Comparison of ENCODE assay signal across 8 mouse cellular contexts in genomic region chr8:124520249-124521080, GRCm38 (mm10). TPM values are rescaled to one million over a fixed set of nuclear protein-coding genes. Genes with fewer than 3 reads are reported as not detected.
DNase-seq lines count a peak whose midpoint lies in the region; ATAC-seq lines count a peak whose summit lies in the region.

TSS of gene Cog2 (plus strand) at chr8:124520767.

- H3K4me3 ChIP-seq in heart, embryonic 14.5 days (ENCODE audit: control insufficient read depth in 1 of 2, insufficient read depth in 1 of 2, low read depth in 1 of 2, low read length in 2 of 2), result peak within 1 kb of the TSS; percentile 94 to 97
- peak within 1 kb of the TSS; percentile 83 for H3K4me3 ChIP-seq in liver, embryonic 13.5 days (replicated peaks)
- H3K4me3 ChIP-seq in stomach, embryonic 16.5 days (replicated peaks; ENCODE audit: low read length), result peak within 1 kb of the TSS; percentile 92

- 10% methylated on average over 50 of the region's 50 CpGs for WGBS in heart, embryonic 14.5 days
- 9% methylated on average over 50 of the region's 50 CpGs for WGBS in liver, embryonic 13.5 days (ENCODE audit: insufficient replicate concordance)
- WGBS in stomach, embryonic 16.5 days, result 10% methylated on average over 50 of the region's 50 CpGs

- peak within 1 kb of the TSS; percentile 91 for H3K9ac ChIP-seq in heart, embryonic 14.5 days (ENCODE audit: low read length)
- peak within 1 kb of the TSS; percentile 79 for H3K9ac ChIP-seq in liver, embryonic 13.5 days
- peak within 1 kb of the TSS; percentile 91 for H3K9ac ChIP-seq in stomach, embryonic 16.5 days (ENCODE audit: low read length)

- H3K27ac ChIP-seq in heart, embryonic 14.5 days (replicated peaks in 1 of 2; ENCODE audit: control insufficient read depth in 1 of 2, insufficient read depth in 1 of 2, low read depth in 2 of 2, low read length in 2 of 2), result peak within 1 kb of the TSS in 1 of 2 experiments; percentile 28; a peak in 1 of 4 replicates
- no peak within 1 kb of the TSS for H3K27ac ChIP-seq in liver, embryonic 13.5 days
- H3K27ac ChIP-seq in stomach, embryonic 16.5 days (ENCODE audit: low read length), result no peak within 1 kb of the TSS

- no peaks in the 10 kb centered on the region for H3K9me3 ChIP-seq in heart, embryonic 14.5 days (ENCODE audit: control insufficient read depth, low read length)
- H3K9me3 ChIP-seq in liver, embryonic 13.5 days (replicated peaks), result no peaks in the 10 kb centered on the region
- no peaks in the 10 kb centered on the region for H3K9me3 ChIP-seq in stomach, embryonic 16.5 days (replicated peaks; ENCODE audit: control insufficient read depth, low read length)

- peaks cover 9% of the 10 kb centered on the region; the same call in 1 of the 2 replicates for H3K36me3 ChIP-seq in heart, embryonic 14.5 days (ENCODE audit: control insufficient read depth, insufficient read depth, low read length)
- H3K36me3 ChIP-seq in liver, embryonic 13.5 days, result peaks cover 9% of the 10 kb centered on the region; the same call in 1 of the 2 replicates
- H3K36me3 ChIP-seq in stomach, embryonic 16.5 days (ENCODE audit: control insufficient read depth, insufficient read depth, low read length), result no peaks in the 10 kb centered on the region

- peak; percentile 100 for ATAC-seq in CD4-positive, CD25-positive, alpha-beta regulatory T cell, adult 4 months
- ATAC-seq in heart, embryonic 14.5 days (ENCODE audit: insufficient number of reproducible peaks, insufficient read depth, low FRiP score, low read depth), result peak; percentile 94
- peak; percentile 97 for ATAC-seq in liver, embryonic 13.5 days (ENCODE audit: low read depth)
- peak; percentile 98 for ATAC-seq in stomach, embryonic 16.5 days (ENCODE audit: insufficient read depth, low FRiP score)

- peaks cover 4 to 13% of the 10 kb centered on the region in 2 experiments; a peak in 3 of 4 replicates for H3K4me1 ChIP-seq in heart, embryonic 14.5 days (ENCODE audit: control insufficient read depth in 2 of 2, insufficient read depth in 2 of 2, low read length in 2 of 2)
- H3K4me1 ChIP-seq in liver, embryonic 13.5 days (replicated peaks), result peaks cover 25% of the 10 kb centered on the region
- peaks cover 10% of the 10 kb centered on the region for H3K4me1 ChIP-seq in stomach, embryonic 16.5 days (ENCODE audit: control insufficient read depth, insufficient read depth, low read length)

- peaks cover 3% of the 10 kb centered on the region; the same call in 1 of the 2 replicates for H3K27me3 ChIP-seq in heart, embryonic 14.5 days (ENCODE audit: control insufficient read depth, insufficient read depth, low read length)
- 0 out of 2 replicates have a peak, but pooled peaks cover 6% of the 10 kb centered on the region for H3K27me3 ChIP-seq in liver, embryonic 13.5 days
- H3K27me3 ChIP-seq in stomach, embryonic 16.5 days (ENCODE audit: control insufficient read depth, insufficient read depth, low read length), result no peaks in the 10 kb centered on the region

- peak within 1 kb of the TSS; percentile 83 for H3K4me2 ChIP-seq in heart, embryonic 14.5 days (ENCODE audit: low read length)
- H3K4me2 ChIP-seq in liver, embryonic 13.5 days, result peak within 1 kb of the TSS; percentile 76
- H3K4me2 ChIP-seq in stomach, embryonic 16.5 days (ENCODE audit: low read depth, low read length), result peak within 1 kb of the TSS; percentile 82

- DNase-seq in c-Kit-negative CD71-positive TER-119-positive erythroid progenitor cells, embryonic 14.5 days (ENCODE audit: low read depth, low spot score), result peak; percentile 78
- DNase-seq in fibroblast of lung, adult 2 months (ENCODE audit: low read depth), result peak; percentile 85
- peak; percentile 94 for DNase-seq in kidney, postnatal 14 days
- DNase-seq in liver, embryonic 13.5 days, result peak; percentile 84
- DNase-seq in neural tube, embryonic 10.5 days (ENCODE audit: extremely low spot score, low spot score), result peak; percentile 91

RNA-seq across cellular contexts. Expression of gene Cog2, which starts in this region (rescaled TPM):
- 10 to 100 TPM; 49.6 to 62.7 TPM for polyA plus RNA-seq in CD4-positive, CD25-positive, alpha-beta regulatory T cell, adult 4 months (2017; shearing (Covaris generic))
- polyA plus RNA-seq in heart, embryonic 14.5 days (2014; fragmentation: Nextera tagmentation; extraction: Ambion mirVana), result 22.6 and 23.8 TPM in 2 replicates
- 19.1 and 22.1 TPM in 2 replicates for polyA plus RNA-seq in liver, embryonic 13.5 days (2015; fragmentation: Nextera tagmentation; extraction: Ambion mirVana)
- 38.2 and 40.7 TPM in 2 replicates for polyA plus RNA-seq in stomach, embryonic 16.5 days (2015; fragmentation: Nextera tagmentation; extraction: Ambion mirVana)
